Mouse (Mus musculus): ENCODE results near the gene Ift80. TPM values are rescaled to one million over a fixed set of nuclear protein-coding genes. Genes with fewer than 3 reads are reported as not detected.

Ift80 gene
- total and polyA plus RNA-seq, 3 experiments, result 10.8 to 13.8 (median 11.5) TPM

- peak; percentile 79 for TF ChIP-seq MAZ (IDR thresholded peaks at IDR 0.05; ENCODE audit: low read depth, low read length)
Measured at GRCm38 (mm10) chr3:69004437-69005337, at the start of gene Ift80, which contains the start of gene Smc4 (continued).

- H3K4me1 ChIP-seq (ENCODE audit: control insufficient read depth in 1 of 2, insufficient read depth in 2 of 2), result no peaks in the 10 kb centered on the region
- in situ Hi-C loops (cut with MboI; ENCODE audit: low pct_ligation_motif_present, low pct_unique_long_range_greater_than_20kb, low sequenced_read_pairs) (no loop called here), dilution Hi-C loops (cut with MboI; ENCODE audit: extremely low pct_ligation_motif_present, extremely low pct_unique_long_range_greater_than_20kb, low sequenced_read_pairs) (no loop called here)
- no peaks in the 10 kb centered on the region for H3K9me3 ChIP-seq (replicated peaks; ENCODE audit: low read length)
- H3K27me3 ChIP-seq (replicated peaks), result no peaks in the 10 kb centered on the region
- DNase-seq (ENCODE audit: extremely low read depth), result no peak
- H3K4me3 ChIP-seq (replicated peaks in 1 of 3; ENCODE audit: low read depth in 2 of 3, low read length in 2 of 3, poor library complexity in 1 of 3), result no peak overlapping the region
- no peak for TF ChIP-seq TBP (conservative IDR thresholded peaks at IDR 0.05; ENCODE audit: low read depth, low read length)
- no peak for TF ChIP-seq MAX (IDR thresholded peaks at IDR 0.05; ENCODE audit: low read length)
- no peak for TF ChIP-seq ELF1 (IDR thresholded peaks at IDR 0.05; ENCODE audit: low read depth, low read length)
- TF ChIP-seq IRF4 (IDR thresholded peaks at IDR 0.05; ENCODE audit: low read depth, low read length), result no peak
- no peak for TF ChIP-seq HCFC1 (IDR thresholded peaks at IDR 0.05; ENCODE audit: low read depth, low read length)
- no peak for TF ChIP-seq SIN3A (IDR thresholded peaks at IDR 0.05; ENCODE audit: low read length)
- TF ChIP-seq CHD1 (IDR thresholded peaks at IDR 0.05; ENCODE audit: low read depth, low read length), result no peak
- TF ChIP-seq GABPA (IDR thresholded peaks at IDR 0.05; ENCODE audit: insufficient replicate concordance, low read depth, low read length), result no peak
- TF ChIP-seq NELFE (IDR thresholded peaks at IDR 0.05; ENCODE audit: low read depth, low read length), result no peak
- no peak for TF ChIP-seq ZNF384 (IDR thresholded peaks at IDR 0.05; ENCODE audit: low read depth, low read length)
- TF ChIP-seq NRF1 (IDR thresholded peaks at IDR 0.05; ENCODE audit: low read depth, low read length), result no peak
- no peak for TF ChIP-seq RAD21 (IDR thresholded peaks at IDR 0.05; ENCODE audit: low read depth, low read length)
- no peak overlapping the region for H3K4me2 ChIP-seq (ENCODE audit: insufficient read depth, low read depth, poor library complexity, severe bottlenecking)
- H3K79me2 ChIP-seq (replicated peaks; ENCODE audit: control insufficient read depth, extremely low read depth, insufficient read depth, poor library complexity, severe bottlenecking), result no peaks in the 10 kb centered on the region
- H3K27ac ChIP-seq (ENCODE audit: insufficient read depth, low read depth), result no peak overlapping the region
- no peak overlapping the region for H3K9ac ChIP-seq (ENCODE audit: insufficient read depth, low read depth)
- peaks cover 0 to 1% of the 10 kb centered on the region in 2 experiments for H3K36me3 ChIP-seq (replicated peaks in 1 of 2; ENCODE audit: control insufficient read depth in 1 of 2, insufficient read depth in 1 of 2, low read length in 1 of 2)
Measured at GRCm38 (mm10) chr3:69051894-69052293, 47.5 kb upstream of the Ift80 start.

- Histone ChIP-seq H3K4me3 (replicated peaks in 1 of 3; ENCODE audit: low read depth in 2 of 3, low read length in 2 of 3, poor library complexity in 1 of 3) (no peak overlapping the region), H3K4me1 (ENCODE audit: control insufficient read depth in 1 of 2, insufficient read depth in 2 of 2) (peaks cover 0 to 4% of the 10 kb centered on the region in 2 experiments; a peak in 2 of 4 replicates), H3K27ac (ENCODE audit: insufficient read depth, low read depth) (no peak overlapping the region), H3K79me2 (replicated peaks; ENCODE audit: control insufficient read depth, extremely low read depth, insufficient read depth, poor library complexity, severe bottlenecking) (no peaks in the 10 kb centered on the region), H3K4me2 (ENCODE audit: insufficient read depth, low read depth, poor library complexity, severe bottlenecking) (no peak overlapping the region), H3K27me3 (replicated peaks) (no peaks in the 10 kb centered on the region), H3K9me3 (replicated peaks; ENCODE audit: low read length) (no peaks in the 10 kb centered on the region), H3K36me3 (replicated peaks in 1 of 2; ENCODE audit: control insufficient read depth in 1 of 2, insufficient read depth in 1 of 2, low read length in 1 of 2) (no peaks in the 10 kb centered on the region), H3K9ac (ENCODE audit: insufficient read depth, low read depth) (no peak overlapping the region)
- TF ChIP-seq PAX5 (IDR thresholded peaks at IDR 0.05; ENCODE audit: low read length) (no peak), POLR2A (IDR thresholded peaks at IDR 0.05; ENCODE audit: low read depth, low read length) (no peak), MAX (IDR thresholded peaks at IDR 0.05; ENCODE audit: low read length) (no peak), TBP (conservative IDR thresholded peaks at IDR 0.05; ENCODE audit: low read depth, low read length) (no peak), MAFK (IDR thresholded peaks at IDR 0.05; ENCODE audit: insufficient replicate concordance, low read length) (no peak), KAT2A (IDR thresholded peaks at IDR 0.05; ENCODE audit: insufficient replicate concordance, low read length) (no peak), RAD21 (IDR thresholded peaks at IDR 0.05; ENCODE audit: low read depth, low read length) (no peak), NRF1 (IDR thresholded peaks at IDR 0.05; ENCODE audit: low read depth, low read length) (no peak), POLR2AphosphoS2 (IDR thresholded peaks at IDR 0.05; ENCODE audit: low read depth, low read length) (no peak), MXI1 (IDR thresholded peaks at IDR 0.05; ENCODE audit: low read depth, low read length) (no peak), MEF2A (IDR thresholded peaks at IDR 0.05; ENCODE audit: borderline replicate concordance, low read depth, low read length) (no peak), ZMIZ1 (IDR thresholded peaks at IDR 0.05; ENCODE audit: low read depth, low read length) (no peak), IRF4 (IDR thresholded peaks at IDR 0.05; ENCODE audit: low read depth, low read length) (no peak), ETS1 (conservative IDR thresholded peaks at IDR 0.05; ENCODE audit: low read depth, low read length) (no peak), USF1 (IDR thresholded peaks at IDR 0.05; ENCODE audit: low read depth, low read length) (no peak), UBTF (IDR thresholded peaks at IDR 0.05; ENCODE audit: low read depth, low read length) (no peak)
- in situ Hi-C loops (cut with MboI; ENCODE audit: low pct_ligation_motif_present, low pct_unique_long_range_greater_than_20kb, low sequenced_read_pairs) (no loop called here), dilution Hi-C loops (cut with MboI; ENCODE audit: extremely low pct_ligation_motif_present, extremely low pct_unique_long_range_greater_than_20kb, low sequenced_read_pairs) (no loop called here)
- no peak for DNase-seq (ENCODE audit: extremely low read depth)
Measured at GRCm38 (mm10) chr3:69049011-69049410, 44.6 kb upstream of the Ift80 start.
